In the genomic region with DNA sequence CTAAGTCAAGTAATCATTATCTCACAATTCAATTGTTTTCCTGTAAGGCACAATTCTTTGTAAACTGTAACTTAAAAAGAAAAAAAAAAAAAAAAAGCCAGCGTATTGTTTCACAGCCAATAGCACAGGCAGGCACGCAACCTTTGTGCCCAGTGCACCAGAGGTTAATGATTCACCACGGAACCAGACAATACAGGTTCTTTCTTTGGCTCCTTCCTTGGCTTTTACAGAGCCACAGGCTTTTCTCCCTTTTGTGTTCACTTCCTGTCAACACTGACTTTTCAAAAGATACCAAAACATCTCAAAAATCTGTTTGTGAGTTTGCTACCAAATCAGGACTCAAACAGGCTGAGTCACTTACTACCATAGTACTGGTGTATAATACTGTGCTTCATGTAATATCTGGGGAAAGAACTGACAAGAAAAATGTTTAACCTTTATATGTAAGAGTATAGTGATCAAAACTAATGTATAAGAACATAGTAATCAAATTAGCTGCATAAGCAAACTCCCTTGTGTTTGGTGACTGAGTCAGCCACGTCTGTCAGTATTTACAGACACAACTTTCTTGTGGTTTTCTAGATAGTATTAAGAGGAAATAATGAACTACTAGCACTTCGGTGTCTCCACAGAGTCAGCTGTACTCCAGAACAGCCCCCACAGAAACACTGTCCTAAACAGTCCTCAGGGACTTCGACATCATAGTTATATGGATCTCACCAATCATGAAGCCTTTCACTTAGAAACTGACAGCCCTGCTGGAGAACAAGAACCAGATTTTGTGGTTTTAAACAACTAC, we compare ENCODE assay signal across 9 mouse cellular contexts. TPM values are rescaled to one million over a fixed set of nuclear protein-coding genes. Genes with fewer than 3 reads are reported as not detected.
DNase-seq lines count a peak whose midpoint lies in the region; ATAC-seq and TF ChIP-seq lines count a peak whose summit lies in the region.
"Had no signal": no experiment of that assay in that cellular context is flagged by ENCODE, and none has a peak within 500 bp of the region (broad histone marks: within the 10 kb centered on the region; RNA-seq: fewer than 3 reads in every experiment).

No protein-coding gene starts in this region.

- H3K27ac ChIP-seq in forebrain, postnatal 0 days (ENCODE audit: low read depth, low read length) = no peak overlapping the region
- H3K27ac ChIP-seq: limb, embryonic 12.5 days had no signal

- TF ChIP-seq CTCF in forebrain, postnatal 0 days (IDR thresholded peaks at IDR 0.05; ENCODE audit: low read depth) = no peak

- H3K4me1 ChIP-seq in forebrain, postnatal 0 days (ENCODE audit: insufficient read depth) = no peaks in the 10 kb centered on the region

- no peak overlapping the region for H3K9ac ChIP-seq in forebrain, postnatal 0 days
- H3K9ac ChIP-seq: limb, embryonic 12.5 days had no signal

- no peaks in the 10 kb centered on the region for H3K9me3 ChIP-seq in forebrain, postnatal 0 days (ENCODE audit: low read length)
- H3K9me3 ChIP-seq: limb, embryonic 12.5 days had no signal

- no peaks in the 10 kb centered on the region for H3K27me3 ChIP-seq in forebrain, postnatal 0 days (ENCODE audit: insufficient read depth, low read length)
- H3K27me3 ChIP-seq: limb, embryonic 12.5 days had no signal

- 33% methylated on average over 6 of the region's 6 CpGs for WGBS in large intestine, adult 2 months
- 57% methylated on average over 6 of the region's 6 CpGs for WGBS in forebrain, postnatal 0 days

- no peak for ATAC-seq in forebrain, postnatal 0 days

- H3K36me3 ChIP-seq in forebrain, postnatal 0 days (ENCODE audit: insufficient read depth) = no peaks in the 10 kb centered on the region
- H3K36me3 ChIP-seq: limb, embryonic 12.5 days had no signal

- H3K4me3 ChIP-seq in forebrain, postnatal 0 days (ENCODE audit: low read depth, low read length) = no peak overlapping the region
- H3K4me3 ChIP-seq: limb, embryonic 12.5 days had no signal

- no peak overlapping the region for H3K4me2 ChIP-seq in forebrain, postnatal 0 days (ENCODE audit: low read depth)
- H3K4me2 ChIP-seq: limb, embryonic 12.5 days had no signal

- peak; percentile 15 for DNase-seq in thymus, postnatal 14 days
- no peak for DNase-seq in thymus, postnatal 36 days
- DNase-seq in embryo, embryonic 11 days = peak; percentile 45
- peak; percentile 92 for DNase-seq in large intestine, adult 2 months (ENCODE audit: low read depth, low spot score)
- DNase-seq in forebrain, postnatal 0 days = no peak
- no peak for DNase-seq in heart, adult 9 months (ENCODE audit: low spot score in 2 of 2)
- no peak for DNase-seq in spleen, postnatal 4 days (ENCODE audit: low spot score in 2 of 2)
- DNase-seq: gastrocnemius, postnatal 36 days had no signal

RNA-seq across cellular contexts. Expression of gene Lpar6, which starts 16.0 kb away (rescaled TPM):
- polyA plus RNA-seq in large intestine, adult 2 months (2012; rRNA removed) = 2.7 and 3.1 TPM in 2 replicates
- 2.2 and 2.6 TPM in 2 replicates for total RNA-seq in forebrain, postnatal 0 days (2014; rRNA removed)
- polyA plus RNA-seq in forebrain, postnatal 0 days (2015; fragmentation: Nextera tagmentation; extraction: Ambion mirVana) = 1.5 and 1.8 TPM in 2 replicates

Comparison
In these comparisons a context has a peak if more than half of its experiments do, and no peak if none do; other contexts are left out.
1. DNase-seq: peak in thymus, postnatal 14 days (single experiment), embryo, embryonic 11 days (single experiment) and large intestine, adult 2 months (single experiment); none in thymus, postnatal 36 days (0 of 2), forebrain, postnatal 0 days (single experiment), heart, adult 9 months (0 of 2) and spleen, postnatal 4 days (0 of 2).